Mouse (Mus musculus): ENCODE measurements around the gene Ctbp1. TPM values are rescaled to one million over a fixed set of nuclear protein-coding genes. Genes with fewer than 3 reads are reported as not detected.

The Ctbp1 gene
- polyA plus RNA-seq, 1 experiment from 2014 or later: 569 TPM

GRCm38 (mm10) chr5:33218746-33219449 lies 55.9 kb downstream of the Ctbp1 start:
- no peak overlapping the region for H3K4me2 ChIP-seq (replicated peaks)
- H3K9me3 ChIP-seq: no peaks in the 10 kb centered on the region
- H3K4me3 ChIP-seq: no peak overlapping the region
- H3K27me3 ChIP-seq (replicated peaks): no peaks in the 10 kb centered on the region
- 77% methylated on average over 20 of the region's 20 CpGs for WGBS
- H3K36me3 ChIP-seq: no peaks in the 10 kb centered on the region
- peaks cover 14% of the 10 kb centered on the region for H3K4me1 ChIP-seq
- H3K27ac ChIP-seq: no peak overlapping the region
- H3K9ac ChIP-seq: no peak overlapping the region
- ATAC-seq (ENCODE audit: low FRiP score, low read depth): no peak

- no peak within 1 kb of the TSS for H3K27ac ChIP-seq
- H3K4me2 ChIP-seq (replicated peaks): no peak within 1 kb of the TSS
- H3K36me3 ChIP-seq: no peaks in the 10 kb centered on the region
- ATAC-seq (ENCODE audit: low FRiP score, low read depth): no peak
- H3K27me3 ChIP-seq (replicated peaks): no peaks in the 10 kb centered on the region
- no peak within 1 kb of the TSS for H3K4me3 ChIP-seq
- WGBS: 10% methylated on average over 5 of the region's 5 CpGs
- H3K9me3 ChIP-seq: no peaks in the 10 kb centered on the region
- peak within 1 kb of the TSS; percentile 18; the same call in 1 of the 2 replicates for H3K9ac ChIP-seq
- peaks cover 14% of the 10 kb centered on the region for H3K4me1 ChIP-seq
Measured at GRCm38 (mm10) chr5:33218081-33218480, 56.7 kb downstream of the Ctbp1 start, which contains the start of gene Spon2. Spon2 (minus strand) TSS chr5:33218455.

DNA sequence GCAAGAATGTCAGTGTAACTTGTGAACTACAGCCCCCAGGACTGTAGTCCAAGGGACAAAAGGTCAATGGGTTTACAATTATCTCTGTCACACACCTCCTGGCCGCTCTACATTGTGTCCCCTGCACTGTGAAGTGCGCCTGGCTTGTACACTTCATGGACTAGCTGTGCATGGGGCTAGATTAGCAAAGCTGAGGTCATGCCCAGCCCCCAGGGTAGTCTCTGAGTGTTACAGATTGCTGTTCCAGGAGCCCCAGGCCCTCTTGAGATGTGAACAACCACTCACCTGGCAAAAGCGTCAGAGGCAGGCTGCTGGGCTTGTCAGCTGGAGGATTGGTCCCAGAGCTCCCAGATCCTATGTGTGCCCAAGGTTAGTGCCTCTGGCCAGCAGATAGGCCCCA lies 57.1 kb downstream of the Ctbp1 start:
- no peak for ATAC-seq (ENCODE audit: low FRiP score, low read depth)
- Histone ChIP-seq H3K27ac (no peak overlapping the region), H3K9ac (peak overlapping the region; percentile 18; the same call in 1 of the 2 replicates), H3K36me3 (no peaks in the 10 kb centered on the region), H3K4me2 (replicated peaks) (no peak overlapping the region), H3K4me3 (no peak overlapping the region), H3K9me3 (no peaks in the 10 kb centered on the region), H3K27me3 (replicated peaks) (no peaks in the 10 kb centered on the region), H3K4me1 (peaks cover 14% of the 10 kb centered on the region)
- 28% methylated on average over 3 of the region's 3 CpGs for WGBS

DNA sequence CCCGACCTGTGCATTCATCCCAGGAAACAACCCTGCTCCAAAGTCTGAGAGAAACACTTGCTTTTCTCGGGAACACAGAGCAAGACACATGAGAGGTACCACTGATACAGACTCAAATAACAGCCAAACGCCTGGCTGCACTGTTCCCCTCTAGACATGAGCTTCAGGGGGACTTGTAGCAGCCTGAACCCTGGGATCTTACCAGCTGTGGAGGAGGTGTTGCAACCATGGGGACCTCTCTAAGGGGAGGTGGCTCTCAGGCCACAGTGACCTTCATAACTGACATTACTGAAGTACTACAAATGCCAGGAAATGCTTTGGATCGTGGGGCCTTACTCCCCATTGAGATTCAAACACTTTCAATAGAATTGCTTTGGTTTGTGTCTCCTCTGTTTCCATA lies 60.1 kb downstream of the Ctbp1 start:
- H3K27me3 ChIP-seq (replicated peaks): no peaks in the 10 kb centered on the region
- no peak overlapping the region for H3K27ac ChIP-seq
- H3K4me1 ChIP-seq: peaks cover 10% of the 10 kb centered on the region
- no peak for ATAC-seq (ENCODE audit: low FRiP score, low read depth)
- 78% methylated on average over 4 of the region's 4 CpGs for WGBS
- no peaks in the 10 kb centered on the region for H3K9me3 ChIP-seq
- no peak overlapping the region for H3K4me3 ChIP-seq
- no peak overlapping the region for H3K4me2 ChIP-seq (replicated peaks)
- H3K36me3 ChIP-seq: no peaks in the 10 kb centered on the region
- H3K9ac ChIP-seq: no peak overlapping the region

GRCm38 (mm10) chr5:33211254-33211653 lies 63.5 kb downstream of the Ctbp1 start:
- H3K27ac ChIP-seq: no peak overlapping the region
- 87% methylated on average over 5 of the region's 5 CpGs for WGBS
- no peaks in the 10 kb centered on the region for H3K9me3 ChIP-seq
- no peak overlapping the region for H3K9ac ChIP-seq
- H3K4me1 ChIP-seq: no peaks in the 10 kb centered on the region
- no peaks in the 10 kb centered on the region for H3K36me3 ChIP-seq
- ATAC-seq (ENCODE audit: low FRiP score, low read depth): no peak
- no peak overlapping the region for H3K4me2 ChIP-seq (replicated peaks)
- no peaks in the 10 kb centered on the region for H3K27me3 ChIP-seq (replicated peaks)
- no peak overlapping the region for H3K4me3 ChIP-seq

DNA sequence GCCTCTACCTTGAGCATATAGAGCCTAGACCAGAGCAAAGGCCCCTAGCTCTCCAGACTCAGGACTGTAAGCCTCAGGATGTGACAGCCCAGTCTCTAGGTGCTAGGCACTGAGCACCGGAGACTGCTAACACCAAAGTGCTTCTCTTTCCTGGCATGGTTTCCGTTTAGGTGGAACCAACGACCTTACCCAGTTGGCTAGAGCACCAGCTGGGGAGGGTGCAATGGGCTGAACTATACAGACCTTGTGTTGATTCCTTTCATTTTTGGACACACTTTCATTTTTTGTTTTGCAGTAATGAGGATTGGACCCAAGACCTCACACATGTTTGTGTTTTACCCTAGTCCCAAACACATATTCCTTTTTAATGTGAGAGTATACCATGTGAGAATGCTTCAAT lies 64.3 kb downstream of the Ctbp1 start:
- WGBS: 89% methylated on average over 3 of the region's 3 CpGs

DNA sequence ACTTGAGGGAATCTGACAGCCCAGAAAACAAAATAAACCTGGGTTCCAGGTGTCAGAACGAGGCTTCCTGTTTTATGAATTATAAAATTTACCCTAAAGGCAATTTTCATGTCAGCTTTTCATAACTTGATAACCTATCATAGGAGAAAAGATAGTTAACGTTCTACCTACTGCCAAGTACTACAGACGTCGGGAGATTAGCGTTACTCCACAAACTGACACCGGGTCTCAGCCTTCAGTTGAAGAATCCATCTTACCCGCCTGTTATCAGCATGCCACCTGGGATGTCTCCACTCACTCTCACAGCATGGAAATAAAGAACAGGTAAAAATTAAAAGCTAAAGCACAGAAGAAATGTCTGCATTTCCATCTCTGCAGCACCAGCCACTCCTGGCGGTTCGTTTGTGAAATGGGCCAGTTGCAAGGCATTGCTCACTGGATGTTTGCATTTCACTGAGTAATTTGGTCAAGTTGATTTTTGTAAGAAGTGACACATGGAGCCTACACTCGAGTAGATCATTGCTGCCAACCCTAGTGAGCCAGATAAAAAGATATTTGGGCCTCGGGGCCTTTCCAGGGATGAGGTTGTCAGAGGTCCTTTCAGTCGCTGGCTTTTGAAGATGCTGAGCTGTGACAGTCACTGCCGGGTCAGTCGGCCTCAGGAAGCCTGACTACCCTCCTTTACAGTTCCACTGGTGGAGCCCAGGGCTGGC lies 66.1 kb downstream of the Ctbp1 start:
- Histone ChIP-seq H3K4me1 (no peaks in the 10 kb centered on the region), H3K9ac (no peak overlapping the region), H3K36me3 (no peaks in the 10 kb centered on the region), H3K9me3 (no peaks in the 10 kb centered on the region), H3K27ac (no peak overlapping the region), H3K4me3 (no peak overlapping the region), H3K27me3 (replicated peaks) (no peaks in the 10 kb centered on the region), H3K4me2 (replicated peaks) (no peak overlapping the region)
- no peak for ATAC-seq (ENCODE audit: low FRiP score, low read depth)
- WGBS: 82% methylated on average over 14 of the region's 14 CpGs

More for the DNA sequence above, 64.3 kb downstream of the Ctbp1 start:
- Histone ChIP-seq H3K4me1 (no peaks in the 10 kb centered on the region), H3K9me3 (no peaks in the 10 kb centered on the region), H3K4me2 (replicated peaks) (no peak overlapping the region), H3K4me3 (no peak overlapping the region), H3K9ac (no peak overlapping the region), H3K36me3 (no peaks in the 10 kb centered on the region), H3K27me3 (replicated peaks) (no peaks in the 10 kb centered on the region), H3K27ac (no peak overlapping the region)
- no peak for ATAC-seq (ENCODE audit: low FRiP score, low read depth)

GRCm38 (mm10) chr5:33207136-33207535 lies 67.7 kb downstream of the Ctbp1 start:
- no peaks in the 10 kb centered on the region for H3K9me3 ChIP-seq
- no peak overlapping the region for H3K27ac ChIP-seq
- no peak overlapping the region for H3K9ac ChIP-seq
- WGBS: 68% methylated on average over 9 of the region's 9 CpGs
- no peak overlapping the region for H3K4me3 ChIP-seq
- no peak for ATAC-seq (ENCODE audit: low FRiP score, low read depth)
- no peaks in the 10 kb centered on the region for H3K27me3 ChIP-seq (replicated peaks)
- H3K4me1 ChIP-seq: no peaks in the 10 kb centered on the region
- no peaks in the 10 kb centered on the region for H3K36me3 ChIP-seq
- no peak overlapping the region for H3K4me2 ChIP-seq (replicated peaks)

DNA sequence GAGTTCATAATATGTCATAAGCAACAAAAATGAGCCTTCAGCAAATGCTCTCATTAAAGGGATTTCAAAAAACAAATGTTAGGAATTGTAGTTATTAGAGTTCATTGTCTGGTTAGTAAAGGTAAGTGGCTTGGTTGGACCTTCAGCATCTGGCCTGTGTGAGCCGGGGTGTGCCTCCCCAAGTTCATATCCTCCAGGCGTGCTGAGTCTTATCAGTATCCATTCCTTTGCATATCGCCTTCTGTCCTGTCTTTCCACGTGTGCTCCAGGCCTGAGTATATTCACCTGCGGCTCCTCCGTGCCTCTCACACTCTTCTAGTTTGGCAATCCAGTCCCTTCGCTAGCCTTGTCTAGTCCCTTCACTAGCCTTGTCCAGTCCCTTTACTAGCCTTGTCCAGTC lies 68.5 kb downstream of the Ctbp1 start:
- ATAC-seq (ENCODE audit: low FRiP score, low read depth): no peak
- Histone ChIP-seq H3K4me2 (replicated peaks) (no peak overlapping the region), H3K4me1 (no peaks in the 10 kb centered on the region), H3K27me3 (replicated peaks) (no peaks in the 10 kb centered on the region), H3K4me3 (no peak overlapping the region), H3K36me3 (no peaks in the 10 kb centered on the region), H3K9me3 (no peaks in the 10 kb centered on the region), H3K9ac (no peak overlapping the region), H3K27ac (no peak overlapping the region)
- 92% methylated on average over 7 of the region's 7 CpGs for WGBS

DNA sequence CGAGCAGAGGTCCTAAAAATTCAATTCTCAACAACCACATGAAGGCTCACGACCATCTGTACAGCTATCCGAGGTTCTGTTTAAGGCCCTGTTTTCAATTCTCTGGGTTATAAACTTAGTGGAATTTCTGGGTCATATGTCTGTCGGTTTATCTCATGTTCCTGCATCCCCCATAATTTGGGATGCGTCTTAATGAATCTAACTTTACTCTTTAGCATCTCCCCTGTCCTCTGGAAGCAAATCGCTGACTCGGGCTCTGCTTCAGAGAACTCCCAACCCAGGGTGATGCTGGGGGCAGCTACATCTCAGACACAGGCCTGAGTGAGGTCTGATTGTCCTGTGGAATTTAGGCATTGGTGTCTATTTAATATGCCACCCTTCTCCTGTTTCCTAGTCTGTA lies 70.5 kb downstream of the Ctbp1 start:
- H3K27ac ChIP-seq: no peak overlapping the region
- no peak for ATAC-seq (ENCODE audit: low FRiP score, low read depth)
- H3K36me3 ChIP-seq: no peaks in the 10 kb centered on the region
- H3K9me3 ChIP-seq: no peaks in the 10 kb centered on the region
- H3K4me2 ChIP-seq (replicated peaks): no peak overlapping the region
- no peak overlapping the region for H3K4me3 ChIP-seq
- WGBS: 79% methylated on average over 7 of the region's 7 CpGs
- H3K27me3 ChIP-seq (replicated peaks): no peaks in the 10 kb centered on the region
- H3K4me1 ChIP-seq: no peaks in the 10 kb centered on the region
- no peak overlapping the region for H3K9ac ChIP-seq

GRCm38 (mm10) chr5:33203691-33204242 lies 71.0 kb downstream of the Ctbp1 start:
- ATAC-seq (ENCODE audit: low FRiP score, low read depth): peak; percentile 53; the same call in 1 of the 2 replicates
- Histone ChIP-seq H3K9ac (no peak overlapping the region), H3K4me1 (no peaks in the 10 kb centered on the region), H3K4me3 (no peak overlapping the region), H3K9me3 (no peaks in the 10 kb centered on the region), H3K27ac (no peak overlapping the region), H3K27me3 (replicated peaks) (no peaks in the 10 kb centered on the region), H3K36me3 (no peaks in the 10 kb centered on the region), H3K4me2 (replicated peaks) (peak overlapping the region; percentile 31; the same call in 1 of the 2 replicates)
- WGBS: 21% methylated on average over 9 of the region's 9 CpGs

GRCm38 (mm10) chr5:33203171-33203565 lies 71.6 kb downstream of the Ctbp1 start:
- H3K4me3 ChIP-seq: no peak overlapping the region
- no peak overlapping the region for H3K27ac ChIP-seq
- no peaks in the 10 kb centered on the region for H3K9me3 ChIP-seq
- 81% methylated on average over 6 of the region's 6 CpGs for WGBS
- H3K4me1 ChIP-seq: no peaks in the 10 kb centered on the region
- H3K27me3 ChIP-seq (replicated peaks): no peaks in the 10 kb centered on the region
- no peak for ATAC-seq (ENCODE audit: low FRiP score, low read depth)
- no peak overlapping the region for H3K9ac ChIP-seq
- no peaks in the 10 kb centered on the region for H3K36me3 ChIP-seq
- H3K4me2 ChIP-seq (replicated peaks): no peak overlapping the region

All from neural tube, embryonic 12.5 days (tissue).